Mouse (Mus musculus) G1E (cell line): Measurements from ENCODE around the gene Mettl15. TPM values are rescaled to one million over a fixed set of nuclear protein-coding genes. Genes with fewer than 3 reads are reported as not detected.

Experiments
- ATAC-seq: 2 replicates; pipeline ENCODE4 v1.8.0; 2016; ENCODE audit warnings: mild to moderate bottlenecking; ENCODE audit not compliant: insufficient number of reproducible peaks, poor library complexity, low FRiP score, severe bottlenecking; ENCODE audit errors: extremely low read depth
- DNase-seq: peaks from one replicate; pipeline ENCODE4 v3.0.0; 2012; ENCODE audit warnings: low spot score
- H3K27me3 ChIP-seq: 2 replicates; pipeline ENCODE4 v1.6.1; 2012; ENCODE audit warnings: mild to moderate bottlenecking, low read length, inconsistent platforms; ENCODE audit not compliant: insufficient read depth
- H3K36me3 ChIP-seq: replicated peaks from 2 replicates; pipeline ENCODE3; 2012; ENCODE audit warnings: mild to moderate bottlenecking, inconsistent platforms
- H3K4me1 ChIP-seq: 2 replicates; pipeline ENCODE4 v1.6.1; 2012; ENCODE audit warnings: low read depth, low read length, inconsistent platforms, mixed read lengths; ENCODE audit not compliant: insufficient read depth
- H3K4me3 ChIP-seq: 2 replicates; pipeline ENCODE4 v1.5.1; 2012; ENCODE audit warnings: low read depth, mild to moderate bottlenecking, inconsistent platforms, low read length, moderate library complexity, mixed read lengths
- H3K9me3 ChIP-seq: replicated peaks from 2 replicates; pipeline ENCODE4 v1.6.1; 2012; ENCODE audit warnings: inconsistent platforms
- CTCF ChIP-seq: IDR thresholded peaks from 2 replicates; pipeline ENCODE4 v1.5.1; 2012; ENCODE audit warnings: low read depth, low read length, inconsistent platforms, mixed read lengths
- GATA1 ChIP-seq: IDR thresholded peaks from 2 replicates; pipeline ENCODE4 v1.6.1; 2012; ENCODE audit warnings: borderline replicate concordance, low read length, inconsistent platforms, mixed read lengths
- GATA2 ChIP-seq: IDR thresholded peaks from 2 replicates; pipeline ENCODE4 v1.6.1; 2012; ENCODE audit warnings: low read depth, low read length, inconsistent platforms, borderline replicate concordance
- POLR2AphosphoS5 ChIP-seq: IDR thresholded peaks from 2 replicates; pipeline ENCODE4 v1.6.1; 2012; ENCODE audit warnings: low read depth, low read length, inconsistent platforms; ENCODE audit not compliant: insufficient replicate concordance
- TAL1 ChIP-seq: conservative IDR thresholded peaks from 2 replicates; pipeline ENCODE4 v1.6.1; 2012; ENCODE audit warnings: low read depth, low read length, inconsistent platforms, mixed read lengths
- polyA plus RNA-seq: library from polyadenylated mRNA; stranded (reverse); fragments of >175 nt; gene quantifications from 2 replicates; pipeline ENCODE4 v1.2.3, GENCODE M21; 2012
- total RNA-seq, 2 experiments: library from RNA; stranded (forward) in 1 of 2; stranded (reverse) in 1 of 2; fragments of 200-1000 nt in 1 of 2; fragments of >200 nt in 1 of 2; fragmentation: Nextera tagmentation in 1 of 2; gene quantifications; 2 replicates each; pipeline ENCODE4 v1.2.3; 2014 to 2017

Gene Mettl15
- total and polyA plus RNA-seq, 3 experiments: 0.51 to 9.1 (median 5.2) TPM

DNA sequence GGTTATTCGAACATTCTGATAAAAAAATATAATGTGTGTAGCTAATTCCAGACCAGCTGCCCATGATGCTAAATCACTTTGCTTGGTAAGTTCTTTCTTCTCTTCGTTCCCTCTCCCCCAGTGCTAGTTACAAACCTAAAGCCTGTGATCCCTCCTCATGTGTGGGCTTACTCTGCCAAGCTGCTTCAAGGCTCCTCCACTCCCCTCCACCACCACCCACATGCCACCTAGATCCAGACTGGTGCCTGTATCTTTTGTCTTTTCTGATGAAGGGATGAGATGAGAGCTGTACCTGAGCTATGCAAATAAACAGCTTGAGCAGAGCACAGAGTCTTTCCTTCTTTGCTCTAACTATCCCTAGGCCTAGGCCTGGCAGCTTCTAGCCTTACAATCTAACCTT, 72.5 kb downstream of the Mettl15 start:
- TF ChIP-seq GATA1 (no peak), GATA2 (no peak), TAL1 (no peak), CTCF (no peak), POLR2AphosphoS5 (no peak)

DNA sequence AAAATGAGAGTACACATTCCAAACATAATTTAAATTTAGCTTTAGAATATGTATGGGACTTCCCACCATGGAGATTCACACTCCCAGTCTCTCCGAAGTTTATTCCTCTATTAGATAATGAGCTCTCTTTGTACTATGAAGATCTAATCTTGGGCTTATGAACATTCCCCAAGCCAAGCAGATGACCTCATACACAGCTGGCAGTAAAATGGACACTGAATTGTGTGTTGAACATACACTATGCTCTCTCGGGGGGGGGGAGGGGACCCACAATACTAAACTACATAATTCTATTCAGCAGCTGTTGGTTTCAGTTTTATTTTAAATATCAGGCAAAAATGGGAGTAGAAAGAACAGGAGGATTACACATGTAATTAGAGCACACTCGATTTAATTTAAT, 97.6 kb downstream of the Mettl15 start:
- Histone ChIP-seq H3K27me3 (no peaks in the 10 kb centered on the region), H3K9me3 (0 out of 2 replicates have a peak, but pooled peaks cover 2% of the 10 kb centered on the region), H3K4me1 (no peaks in the 10 kb centered on the region), H3K36me3 (no peaks in the 10 kb centered on the region), H3K4me3 (no peak overlapping the region)
- ATAC-seq: no peak
- no peak for TF ChIP-seq TAL1
- no peak for TF ChIP-seq GATA1
- no peak for TF ChIP-seq CTCF
- no peak for TF ChIP-seq GATA2
- no peak for TF ChIP-seq POLR2AphosphoS5
- DNase-seq: no peak

More for the DNA sequence above, 72.5 kb downstream of the Mettl15 start:
- Histone ChIP-seq H3K9me3 (no peaks in the 10 kb centered on the region), H3K27me3 (no peaks in the 10 kb centered on the region), H3K36me3 (no peaks in the 10 kb centered on the region), H3K4me1 (no peaks in the 10 kb centered on the region), H3K4me3 (no peak overlapping the region)
- no peak for ATAC-seq
- DNase-seq: no peak

DNA sequence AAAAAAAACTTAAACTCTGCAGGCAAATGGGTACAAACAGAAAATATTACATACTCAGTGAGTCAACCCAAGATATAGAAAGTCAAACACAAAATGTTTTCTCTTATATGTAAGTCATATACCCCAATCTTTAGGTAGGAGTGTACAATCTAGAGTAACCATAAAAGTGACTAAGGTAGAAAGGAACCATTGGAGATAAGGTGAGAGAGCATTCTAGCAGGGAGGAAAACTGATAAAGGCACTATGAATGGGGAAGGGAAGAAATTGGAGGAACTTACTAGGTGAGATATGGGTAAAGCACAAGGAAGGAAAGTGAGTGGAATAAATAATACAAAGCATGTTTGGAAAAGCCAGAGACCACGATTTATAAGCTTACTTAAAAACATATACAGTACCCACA, 122.0 kb downstream of the Mettl15 start:
- no peak for TF ChIP-seq CTCF
- TF ChIP-seq TAL1: no peak
- TF ChIP-seq GATA1: no peak
- no peak for TF ChIP-seq POLR2AphosphoS5
- TF ChIP-seq GATA2: no peak
- 0 out of 2 replicates have a peak, but pooled peaks cover 2% of the 10 kb centered on the region for H3K9me3 ChIP-seq
- H3K4me1 ChIP-seq: no peaks in the 10 kb centered on the region
- no peaks in the 10 kb centered on the region for H3K27me3 ChIP-seq
- no peak overlapping the region for H3K4me3 ChIP-seq
- no peak for ATAC-seq
- H3K36me3 ChIP-seq: no peaks in the 10 kb centered on the region
- DNase-seq: no peak

DNA sequence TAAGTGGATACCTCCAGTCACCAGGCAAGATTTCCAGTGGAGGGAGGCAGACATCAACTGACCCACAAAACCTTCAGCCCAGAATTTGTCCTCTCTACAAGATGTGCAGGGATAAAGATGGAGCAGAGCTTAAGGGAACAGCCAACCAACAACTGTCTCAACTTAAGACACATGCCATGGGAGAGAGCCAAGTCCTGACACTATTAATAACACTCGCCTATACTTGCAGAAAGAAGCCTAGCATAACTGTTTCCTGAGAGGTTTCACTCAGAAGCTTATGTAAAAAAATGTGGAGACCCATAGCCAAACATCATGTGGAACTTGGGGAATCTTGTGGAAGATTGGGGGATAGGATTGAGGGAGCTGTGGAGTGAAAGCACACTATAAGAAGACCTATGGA, 124.4 kb downstream of the Mettl15 start:
- ATAC-seq: no peak
- no peak for TF ChIP-seq CTCF
- no peak for TF ChIP-seq GATA1
- TF ChIP-seq GATA2: no peak
- TF ChIP-seq POLR2AphosphoS5: no peak
- no peak for TF ChIP-seq TAL1
- Histone ChIP-seq H3K27me3 (no peaks in the 10 kb centered on the region), H3K4me3 (no peak overlapping the region), H3K36me3 (no peaks in the 10 kb centered on the region), H3K4me1 (no peaks in the 10 kb centered on the region), H3K9me3 (0 out of 2 replicates have a peak, but pooled peaks cover 2% of the 10 kb centered on the region)
- no peak for DNase-seq

DNA sequence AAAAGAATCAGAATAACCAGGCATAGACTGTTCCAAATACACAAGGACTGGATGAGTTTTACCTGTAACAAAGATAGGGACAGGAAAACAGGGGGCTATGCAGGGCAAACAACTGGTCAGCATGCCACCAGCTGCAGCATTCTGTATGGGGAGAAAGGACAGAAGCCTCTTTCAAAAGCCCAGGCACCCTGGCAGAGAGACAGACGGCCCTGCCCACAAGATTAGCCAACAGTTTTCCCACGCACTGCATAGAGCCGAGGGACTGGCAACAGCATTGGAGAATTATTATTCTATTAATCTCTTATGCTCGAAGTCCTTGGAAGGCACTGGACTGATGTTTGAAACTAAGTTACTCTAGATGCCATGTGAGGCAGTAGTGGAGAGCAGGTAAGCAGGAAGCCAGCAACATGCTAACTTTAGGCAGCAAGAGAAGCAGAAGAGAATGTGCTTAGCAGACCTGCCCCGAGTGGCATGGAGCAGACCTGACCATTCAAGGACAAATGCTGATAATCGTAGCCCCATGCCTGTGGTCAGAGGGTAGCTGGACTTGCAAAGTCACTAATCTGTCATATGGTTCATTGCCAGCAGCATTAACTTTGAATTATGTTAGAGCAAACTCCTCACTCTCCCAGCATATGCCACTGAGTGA, 127.0 kb downstream of the Mettl15 start:
- DNase-seq (no peak), ATAC-seq (no peak)
- Histone ChIP-seq H3K4me3 (no peak overlapping the region), H3K4me1 (no peaks in the 10 kb centered on the region), H3K9me3 (0 out of 2 replicates have a peak, but pooled peaks cover 2% of the 10 kb centered on the region), H3K27me3 (no peaks in the 10 kb centered on the region), H3K36me3 (no peaks in the 10 kb centered on the region)
- TF ChIP-seq POLR2AphosphoS5 (no peak), TAL1 (no peak), CTCF (no peak), GATA2 (no peak), GATA1 (no peak)

DNA sequence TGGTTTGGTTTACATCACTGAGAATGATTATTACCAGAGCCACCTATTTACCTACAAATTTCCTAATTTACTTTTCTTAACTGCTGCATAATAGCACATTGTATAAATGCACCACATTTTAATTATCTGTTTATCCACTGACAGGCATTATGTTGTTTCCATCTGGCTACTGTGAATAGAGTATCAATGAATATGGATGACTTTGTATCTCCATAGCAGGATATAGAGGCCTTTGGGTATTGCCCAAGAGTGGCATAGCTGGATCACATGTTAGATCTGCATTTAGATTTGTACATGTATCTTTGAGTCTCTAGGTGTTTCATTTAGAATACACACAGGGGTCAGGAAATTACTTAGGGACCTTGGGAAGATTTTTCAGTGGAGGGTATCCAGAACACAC, 133.3 kb downstream of the Mettl15 start:
- TF ChIP-seq GATA2: no peak
- TF ChIP-seq GATA1: no peak
- ATAC-seq: no peak
- no peaks in the 10 kb centered on the region for H3K27me3 ChIP-seq
- H3K9me3 ChIP-seq: no peaks in the 10 kb centered on the region
- no peaks in the 10 kb centered on the region for H3K36me3 ChIP-seq
- H3K4me3 ChIP-seq: no peak overlapping the region
- DNase-seq: no peak
- H3K4me1 ChIP-seq: no peaks in the 10 kb centered on the region

DNA sequence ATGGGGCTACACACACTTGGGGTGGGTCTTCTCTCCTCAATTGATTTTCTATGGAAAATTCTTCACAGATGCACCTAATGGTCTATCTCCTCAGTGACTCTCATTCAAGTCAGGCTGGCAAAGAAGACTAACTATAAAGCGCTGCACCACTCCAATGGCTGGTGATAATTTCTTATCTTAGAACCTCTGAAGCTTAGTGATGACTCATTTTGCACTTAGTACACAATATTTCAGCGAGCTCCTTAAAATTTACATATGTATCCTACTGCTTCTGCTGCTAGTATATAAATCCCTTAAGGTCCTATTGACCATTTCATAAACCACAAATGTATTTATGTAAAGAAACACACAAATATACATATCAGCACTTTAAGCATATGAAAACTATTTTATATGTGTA, 136.1 kb downstream of the Mettl15 start:
- Histone ChIP-seq H3K27me3 (no peaks in the 10 kb centered on the region), H3K4me1 (no peaks in the 10 kb centered on the region), H3K36me3 (no peaks in the 10 kb centered on the region), H3K9me3 (no peaks in the 10 kb centered on the region), H3K4me3 (no peak overlapping the region)
- DNase-seq (no peak), ATAC-seq (no peak)
- TF ChIP-seq CTCF: no peak
- TF ChIP-seq TAL1: no peak
- no peak for TF ChIP-seq GATA1
- no peak for TF ChIP-seq POLR2AphosphoS5
- TF ChIP-seq GATA2: no peak
